Mouse (Mus musculus): ENCODE data around the gene Hapln1. TPM values are rescaled to one million over a fixed set of nuclear protein-coding genes. Genes with fewer than 3 reads are reported as not detected.

Hapln1 gene
- total RNA-seq (2021) = 1 to 10 TPM in 1 of 2 experiments, under 1 TPM in 1; 0.67 to 3.6 TPM
- long read RNA-seq, experiment 1, partial matches to known transcripts = 3 of 3 reads
- long read RNA-seq, experiment 1, other reads (novel, unspliced or antisense) = 0 of 3 reads
- long read RNA-seq, experiment 2 = 0 reads

DNA sequence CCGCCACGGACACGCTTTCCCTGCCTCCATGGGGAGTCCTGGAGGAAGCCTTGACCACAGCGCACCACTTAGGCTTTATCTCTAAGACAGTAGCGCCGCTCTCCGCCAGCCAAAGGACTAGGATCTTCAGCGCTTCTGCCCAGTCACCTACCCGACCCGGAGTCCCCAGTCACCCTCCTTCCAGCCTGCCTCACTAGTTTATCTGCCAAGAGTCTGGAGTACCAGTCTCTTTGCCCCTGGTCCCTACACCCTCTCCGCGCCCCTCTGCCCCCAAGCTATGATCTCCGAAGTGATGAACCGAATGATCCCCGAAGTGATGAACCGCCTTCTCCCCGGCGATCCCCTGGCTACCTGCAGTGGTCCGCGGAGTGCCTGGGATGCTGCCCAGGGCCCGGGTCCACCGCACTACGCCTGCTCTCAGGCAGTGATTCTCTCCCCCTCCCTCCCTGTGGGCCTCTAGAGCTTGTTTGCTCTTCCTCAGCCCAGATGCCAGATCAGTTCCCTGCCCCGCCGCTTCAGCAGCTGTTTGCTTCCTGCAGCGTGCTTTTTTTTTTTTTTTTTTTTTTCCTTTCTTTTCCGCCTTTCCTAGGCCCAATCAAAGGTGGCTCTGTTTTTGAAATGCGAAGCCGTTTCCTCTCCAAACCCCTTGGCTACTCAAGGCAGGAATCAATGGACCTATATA lies at the start of gene Hapln1:
Gene Hapln1 (plus strand): TSS at position 592 of the 682 bp plus-strand sequence.
- DNase-seq (ENCODE audit: low spot score in 2 of 2) = peak in 1 of 2 experiments; percentile 31

DNA sequence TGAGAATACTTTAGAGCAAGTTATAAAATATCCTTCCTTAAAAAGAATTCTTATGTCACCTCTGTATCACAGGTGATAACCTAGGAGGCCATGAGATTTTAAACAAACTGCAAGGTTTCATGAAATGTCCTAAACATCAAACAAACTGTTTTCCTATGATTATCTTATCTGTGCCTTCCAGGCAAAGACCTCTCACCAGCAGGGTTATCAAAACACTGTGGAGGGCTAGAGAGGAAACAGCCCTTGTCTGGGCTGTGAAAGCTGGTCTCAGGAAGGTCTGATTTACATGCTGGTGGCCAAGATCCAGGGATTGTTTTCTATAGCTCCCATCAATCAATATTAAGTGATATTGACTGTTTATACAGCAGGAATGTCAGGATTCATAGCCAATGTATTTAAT lies 46.4 kb upstream of the Hapln1 start:
- DNase-seq (ENCODE audit: low spot score in 2 of 2) = no peak

DNA sequence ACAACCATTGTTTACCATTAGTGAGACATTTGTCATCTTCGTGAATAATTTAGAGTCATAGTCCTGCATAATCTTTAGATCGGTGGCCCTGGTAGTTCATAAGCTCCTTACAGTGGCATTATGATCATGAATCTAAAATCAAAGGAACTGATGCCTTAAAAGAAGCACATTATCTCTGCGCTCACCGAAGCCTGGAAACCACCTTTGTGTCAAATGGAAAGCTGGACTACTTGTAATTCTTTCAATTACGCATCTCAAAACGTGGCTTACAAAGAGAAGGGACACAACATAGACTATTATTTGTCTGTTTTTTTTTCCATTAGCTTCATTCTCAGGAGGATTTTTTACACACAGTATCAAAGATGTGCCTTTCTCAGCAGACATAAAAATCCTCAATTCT lies 45.9 kb upstream of the Hapln1 start:
- no peak for DNase-seq (ENCODE audit: low spot score in 2 of 2)

DNA sequence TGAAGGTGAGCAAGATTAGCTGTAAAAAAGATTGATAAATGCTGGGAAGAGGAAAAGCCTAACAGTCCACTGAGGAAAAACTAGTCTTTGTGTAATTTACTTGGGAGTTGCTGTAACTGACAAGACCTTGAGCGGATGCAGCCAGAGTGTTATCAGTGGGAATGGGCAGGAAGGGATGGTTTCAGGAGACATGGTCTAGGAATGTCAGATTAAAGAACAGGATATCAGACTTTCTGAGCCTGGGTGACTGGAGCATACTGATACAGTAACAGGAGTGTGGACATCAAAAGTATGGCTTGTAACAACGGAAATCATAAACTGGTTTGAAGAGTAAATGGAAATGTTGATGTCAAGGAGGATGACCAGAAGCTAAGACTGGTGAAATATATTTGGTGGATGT lies 43.0 kb upstream of the Hapln1 start:
- DNase-seq (ENCODE audit: low spot score in 2 of 2) = no peak

DNA sequence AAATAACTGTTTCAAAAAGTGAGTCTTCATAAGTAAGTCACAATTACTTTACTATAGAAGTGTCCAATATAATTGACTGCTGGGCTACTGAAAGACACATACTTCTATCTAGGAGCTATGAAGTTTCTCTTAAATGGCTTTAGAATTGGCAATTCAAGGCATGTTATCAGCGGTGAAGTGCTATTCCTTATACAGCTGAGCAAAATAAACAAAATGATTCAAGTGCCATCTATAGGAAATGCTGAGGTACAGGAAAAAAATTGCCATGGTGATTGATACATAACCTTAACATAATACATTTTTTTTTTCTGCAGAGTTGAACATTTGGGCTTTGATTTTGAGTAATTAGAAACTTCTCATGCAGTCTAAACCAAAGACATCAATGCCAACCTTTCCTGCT lies 40.2 kb upstream of the Hapln1 start:
- no peak for DNase-seq (ENCODE audit: low spot score in 2 of 2)

DNA sequence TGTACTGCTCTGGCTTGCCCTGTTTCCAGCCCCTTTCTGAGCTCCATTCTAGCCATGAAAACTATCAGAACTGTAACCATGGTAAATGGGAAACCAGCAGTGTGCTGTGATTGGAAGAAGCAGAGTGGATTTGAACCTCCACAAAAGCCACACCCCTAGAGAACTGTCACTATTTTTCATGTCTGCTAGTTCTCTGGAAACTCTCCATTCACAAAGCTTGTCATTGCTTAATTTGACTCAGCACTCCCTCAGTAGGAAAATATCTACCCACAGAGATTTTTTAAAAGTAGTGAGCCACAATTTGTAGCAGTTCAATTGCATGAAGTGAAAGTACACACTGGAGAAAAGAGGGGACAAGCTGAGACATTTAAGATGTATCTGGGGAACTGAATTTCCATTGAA lies 18.1 kb upstream of the Hapln1 start:
- no peak for DNase-seq (ENCODE audit: low spot score in 2 of 2)

DNA sequence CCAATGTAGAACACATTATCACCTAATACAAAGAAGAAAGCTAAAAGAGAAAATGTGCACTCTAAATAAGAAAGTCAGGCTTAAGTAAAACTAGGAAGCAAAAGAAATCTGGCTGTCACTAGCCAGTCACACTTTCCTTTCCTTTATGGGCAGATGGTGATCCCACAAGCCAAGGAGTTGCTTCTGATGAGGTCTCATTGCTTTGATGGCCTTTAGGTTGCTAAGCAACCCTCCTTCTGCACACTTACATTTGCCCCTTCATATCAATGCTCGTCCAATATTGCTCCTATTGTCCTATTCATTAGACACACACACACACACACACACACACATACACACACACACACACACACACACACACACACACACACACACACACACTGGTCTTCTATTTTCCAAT lies 10.9 kb upstream of the Hapln1 start:
- DNase-seq (ENCODE audit: low spot score in 2 of 2) = no peak

DNA sequence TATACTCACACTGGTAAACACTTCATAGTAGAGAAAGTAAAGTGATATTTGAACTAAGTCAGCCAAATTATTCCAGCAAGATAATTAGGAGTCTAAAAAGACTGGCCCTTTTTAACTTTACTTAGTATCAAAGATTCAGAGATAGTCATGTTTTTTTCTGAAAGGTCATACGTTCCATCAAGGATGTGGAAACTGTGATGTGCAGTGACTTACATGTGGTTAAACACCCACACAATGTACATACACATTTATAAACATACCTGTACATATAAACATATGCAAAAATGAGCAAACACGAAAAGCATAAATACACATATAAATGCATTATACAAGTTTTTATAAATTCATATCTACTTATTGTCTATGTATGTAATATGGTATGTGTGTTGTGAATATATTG lies 9.2 kb upstream of the Hapln1 start:
- no peak for DNase-seq (ENCODE audit: low spot score in 2 of 2)

DNA sequence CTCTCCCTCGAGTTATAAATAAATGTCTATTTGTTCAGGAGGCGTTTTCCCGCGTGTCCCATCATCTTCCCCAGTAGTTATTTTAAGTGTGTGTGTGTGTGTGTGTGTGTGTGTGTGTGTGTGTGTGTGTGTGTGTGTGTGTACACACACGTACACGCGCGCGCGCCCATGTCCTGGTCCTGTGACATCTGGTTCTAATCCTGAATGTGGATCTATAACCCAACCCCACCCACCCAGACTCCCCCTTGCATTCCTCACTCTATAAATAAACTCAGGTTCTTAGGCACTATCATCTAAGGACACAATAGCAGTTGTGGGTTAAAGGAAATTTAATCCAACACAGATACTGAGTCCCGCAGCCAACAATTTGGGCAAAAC lies 280 bp downstream of the Hapln1 start:
- DNase-seq (ENCODE audit: low spot score in 2 of 2) = no peak

DNA sequence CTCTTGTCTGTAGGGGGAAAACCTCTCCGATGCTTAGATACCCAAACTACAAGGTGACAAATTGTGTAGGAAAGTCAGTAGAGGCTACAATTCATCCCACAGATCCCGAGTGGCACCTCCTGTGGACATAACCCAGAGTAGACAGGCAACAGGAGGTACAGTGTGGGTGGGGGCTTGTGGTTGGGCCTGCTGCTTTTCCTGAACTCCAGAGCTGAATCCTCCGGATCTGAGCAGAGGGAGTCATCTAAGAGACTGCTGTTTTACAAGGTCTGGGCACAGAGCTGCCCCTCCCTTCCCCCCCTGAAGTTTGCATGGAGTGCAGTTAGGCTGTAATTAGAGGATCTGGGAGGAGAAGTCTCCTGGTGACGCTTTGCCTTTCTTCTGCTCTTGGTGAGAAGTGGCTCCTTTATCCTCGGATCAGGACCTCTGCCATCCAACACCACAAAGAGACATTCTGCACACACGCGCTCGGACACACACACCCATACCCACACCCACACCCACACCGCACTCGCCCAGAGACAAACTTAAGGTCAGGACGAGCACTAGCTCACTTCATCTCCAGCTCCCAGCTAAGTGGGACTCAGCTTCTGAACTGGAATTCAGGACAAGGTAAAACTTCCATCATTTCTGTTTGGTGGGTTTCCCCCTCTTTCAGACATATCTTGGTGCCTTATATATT lies 846 bp downstream of the Hapln1 start:
- DNase-seq (ENCODE audit: low spot score in 2 of 2) = no peak

DNA sequence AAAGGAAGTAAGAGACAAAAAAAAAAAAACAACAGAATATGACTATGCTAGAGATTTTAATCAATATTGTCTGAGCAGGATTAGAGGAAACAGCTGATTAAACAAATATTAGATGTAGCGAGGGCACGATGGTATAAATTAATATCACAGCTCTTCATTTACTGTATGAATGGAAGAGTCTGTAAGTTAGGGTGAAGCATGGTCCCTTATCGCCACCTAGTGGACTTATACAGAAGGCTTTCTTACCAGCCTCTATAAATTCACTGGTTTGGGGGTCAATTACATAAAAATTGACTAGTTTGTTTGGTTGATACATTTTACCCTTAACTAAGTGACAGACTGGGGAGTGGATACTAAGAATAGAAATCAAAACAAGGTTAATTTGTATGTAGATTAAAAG lies 3.4 kb downstream of the Hapln1 start:
- DNase-seq (ENCODE audit: low spot score in 2 of 2) = no peak

DNA sequence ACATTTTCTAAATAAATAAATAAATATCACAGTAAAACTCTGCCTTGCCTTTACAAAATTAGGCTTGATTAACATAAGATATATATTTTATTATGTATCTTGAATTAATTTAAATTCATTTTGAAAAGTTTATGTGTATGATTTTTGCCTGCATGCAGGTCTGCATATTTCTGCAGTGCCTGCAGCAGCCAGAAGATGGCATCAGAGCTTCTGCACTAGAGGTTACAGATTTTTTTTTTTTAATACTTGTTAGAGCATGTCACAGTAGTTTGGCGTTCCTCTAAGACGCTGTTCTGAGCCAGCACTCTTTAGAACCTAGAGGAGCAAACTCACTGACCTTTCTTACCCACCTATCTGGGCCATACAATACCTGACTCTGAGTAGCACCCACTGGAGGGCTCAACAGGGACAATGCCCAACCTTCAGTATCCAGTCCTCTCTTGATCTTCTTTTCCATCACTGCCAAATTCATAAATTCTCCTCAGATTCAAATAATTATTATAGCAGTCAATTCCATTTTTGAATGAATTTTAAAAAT lies 8.7 kb downstream of the Hapln1 start:
- peak in 1 of 2 experiments; percentile 58 for DNase-seq (ENCODE audit: low spot score in 2 of 2)

DNA sequence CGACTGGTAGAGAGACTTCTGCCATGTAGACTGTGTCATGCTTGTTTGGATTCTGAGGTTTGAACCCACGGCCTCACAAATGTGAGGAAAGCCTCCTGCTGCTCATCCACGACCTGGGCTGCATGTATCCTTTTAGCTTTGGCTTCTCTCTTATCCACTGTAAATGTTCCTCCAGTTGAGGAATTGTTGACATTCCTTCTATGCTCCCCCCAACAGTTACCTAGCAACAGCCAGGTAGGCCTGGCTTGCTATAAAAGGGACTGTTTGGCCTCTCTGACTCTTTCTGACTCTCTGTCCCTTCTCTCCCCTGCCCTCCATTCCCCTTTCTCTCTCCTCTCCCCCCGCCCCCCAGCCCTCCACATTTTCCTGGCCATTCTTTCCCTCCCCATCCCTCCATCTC lies 9.9 kb downstream of the Hapln1 start:
- no peak for DNase-seq (ENCODE audit: low spot score in 2 of 2)

DNA sequence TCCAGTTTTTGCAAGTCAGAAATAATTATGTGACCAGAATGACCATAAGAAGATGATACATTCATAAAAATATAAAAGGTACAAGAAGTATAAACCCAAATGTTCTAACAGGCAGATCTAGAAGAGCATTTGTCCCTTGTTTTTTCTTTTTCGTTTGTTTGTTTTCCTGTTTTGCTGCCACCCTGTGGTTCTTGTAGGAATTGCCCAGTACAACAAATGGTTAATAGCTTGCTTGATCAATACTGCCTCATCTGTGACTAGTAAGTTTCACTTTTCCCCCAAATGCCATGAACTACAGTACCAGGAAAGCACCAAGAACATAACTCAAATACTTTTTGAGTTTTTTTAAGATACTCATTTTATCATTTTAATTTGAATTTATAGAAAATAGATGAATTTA lies 11.9 kb downstream of the Hapln1 start:
- no peak for DNase-seq (ENCODE audit: low spot score in 2 of 2)

DNA sequence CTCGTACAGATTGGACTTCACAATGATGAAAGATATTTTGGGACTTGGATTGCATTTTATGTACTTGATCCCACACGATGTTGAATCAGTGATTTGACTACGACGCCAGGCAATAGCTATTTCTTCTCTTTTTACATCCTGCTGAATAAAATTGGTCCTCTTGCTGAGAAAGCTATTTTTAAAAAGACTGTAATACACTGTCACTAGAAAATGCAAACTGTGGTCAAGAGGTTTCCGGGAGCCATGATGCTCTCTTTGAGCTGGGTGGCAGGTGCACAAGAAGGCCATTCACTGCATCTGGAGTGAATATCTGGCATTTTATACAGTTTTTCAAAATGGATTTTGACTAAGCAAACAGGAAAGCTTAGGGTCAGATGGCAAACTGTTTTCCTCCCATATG lies 24.9 kb downstream of the Hapln1 start:
- DNase-seq (ENCODE audit: low spot score in 2 of 2) = no peak

DNA sequence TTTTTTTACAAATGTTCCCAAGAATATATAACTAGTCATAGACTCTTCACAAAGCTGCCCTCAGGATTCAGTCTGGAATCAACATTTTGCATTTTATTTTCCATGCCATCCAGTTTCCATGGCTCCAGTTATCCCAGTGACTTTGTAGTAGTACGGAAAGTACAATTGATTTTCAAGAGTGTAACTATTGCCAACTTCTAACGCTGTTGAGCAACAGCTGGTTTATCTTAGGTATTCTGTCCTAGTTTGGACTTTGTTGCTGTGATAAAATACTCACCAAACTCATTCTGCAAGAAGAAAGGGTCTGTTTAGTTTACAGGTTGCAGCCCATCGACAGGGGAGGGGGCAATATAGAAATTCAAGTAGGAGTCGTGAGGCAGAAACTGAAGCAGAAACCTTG lies 26.7 kb downstream of the Hapln1 start:
- DNase-seq (ENCODE audit: low spot score in 2 of 2) = no peak

DNA sequence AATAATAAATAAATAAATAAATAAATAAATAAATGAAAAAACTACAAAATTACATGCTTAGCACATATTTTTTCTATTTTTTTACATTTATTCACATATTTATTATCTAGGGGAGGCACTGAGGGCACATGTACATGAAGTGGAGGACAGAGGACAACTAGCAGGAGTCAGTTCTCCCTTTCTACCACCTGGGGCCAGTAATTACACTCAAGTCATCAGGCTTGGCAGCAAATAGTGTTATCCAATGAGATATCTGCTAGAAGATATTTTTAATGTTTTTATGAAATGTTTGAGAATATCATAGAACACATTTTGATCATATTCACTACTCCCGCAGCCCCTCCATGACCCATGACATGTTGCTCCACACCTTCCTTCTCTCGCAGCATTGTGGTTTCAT lies 39.5 kb downstream of the Hapln1 start:
- no peak for DNase-seq (ENCODE audit: low spot score in 2 of 2)

DNA sequence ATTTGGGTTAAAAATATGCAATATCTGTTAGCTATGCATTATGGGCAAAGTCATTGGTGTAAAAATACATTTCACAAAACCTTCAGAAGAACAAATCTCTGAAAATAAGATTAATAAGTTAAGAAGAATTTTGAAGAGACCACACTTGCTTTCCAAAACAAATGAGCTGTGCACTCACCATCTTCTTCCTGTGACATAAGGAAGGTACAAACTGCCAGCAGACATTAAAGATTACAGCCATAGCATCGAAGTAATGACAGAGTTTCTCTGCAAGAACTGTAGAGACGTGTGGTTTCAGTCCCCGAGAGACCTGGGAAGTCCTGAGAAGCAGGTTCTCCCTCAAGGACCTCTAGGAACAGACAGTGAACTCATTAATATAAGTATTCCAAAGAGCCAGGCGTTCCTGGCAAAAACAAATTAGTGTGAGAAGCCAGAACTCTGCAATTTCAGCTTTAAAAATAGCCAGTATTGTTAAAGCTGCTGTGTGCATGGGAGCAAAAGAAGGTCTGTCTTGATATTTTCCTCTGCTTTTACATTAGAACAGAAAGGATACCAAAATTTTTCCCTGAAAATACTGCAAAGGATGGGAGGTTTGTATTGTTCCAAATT lies 43.6 kb downstream of the Hapln1 start:
- DNase-seq (ENCODE audit: low spot score in 2 of 2) = no peak

DNA sequence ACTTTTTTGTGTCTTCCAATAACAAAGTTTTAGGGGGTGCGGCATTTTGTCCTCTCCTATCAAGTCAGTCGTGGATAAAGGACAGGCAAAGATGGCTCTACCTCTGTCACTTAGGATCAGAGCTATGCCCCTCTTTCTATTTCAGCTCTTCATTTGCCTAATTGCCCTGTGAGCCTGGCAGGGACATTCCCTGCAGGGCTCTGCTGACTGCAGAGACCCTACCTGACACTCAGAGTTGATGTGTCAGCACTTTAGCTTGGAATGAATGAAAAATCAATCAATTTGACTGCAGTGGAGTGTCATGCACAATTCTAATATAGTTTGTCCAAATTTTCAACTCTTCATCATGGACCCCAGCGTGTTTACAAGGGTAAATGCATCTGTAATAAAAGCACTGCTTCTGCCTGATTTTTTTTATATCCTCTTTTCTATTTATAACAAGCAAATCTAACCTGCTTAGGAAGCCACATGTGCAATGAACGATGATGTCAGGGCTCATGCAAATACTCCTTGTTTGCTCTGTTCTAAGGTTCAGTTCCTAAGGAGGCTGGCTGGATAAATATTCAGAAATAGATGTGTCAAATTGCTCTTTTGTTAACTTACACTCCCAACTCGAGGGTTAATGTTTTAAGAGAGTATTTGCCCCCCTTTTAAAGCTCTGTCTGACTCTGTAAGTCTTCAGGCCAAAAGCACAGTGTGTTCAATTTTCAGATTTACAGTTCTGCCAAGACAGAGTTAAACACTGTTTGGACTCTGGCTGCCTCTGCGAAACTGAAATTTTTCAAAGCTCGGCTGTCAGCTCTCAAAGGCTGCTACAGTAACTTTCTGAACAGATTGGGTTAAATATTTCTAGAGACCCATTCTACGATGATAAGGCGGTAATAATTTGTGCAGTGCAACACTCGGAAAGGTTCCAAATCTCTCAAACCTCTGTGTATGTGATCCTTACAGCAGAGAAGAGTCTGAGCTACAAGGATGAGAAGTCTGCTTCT lies 44.4 kb downstream of the Hapln1 start:
- DNase-seq (ENCODE audit: low spot score in 2 of 2) = no peak

DNA sequence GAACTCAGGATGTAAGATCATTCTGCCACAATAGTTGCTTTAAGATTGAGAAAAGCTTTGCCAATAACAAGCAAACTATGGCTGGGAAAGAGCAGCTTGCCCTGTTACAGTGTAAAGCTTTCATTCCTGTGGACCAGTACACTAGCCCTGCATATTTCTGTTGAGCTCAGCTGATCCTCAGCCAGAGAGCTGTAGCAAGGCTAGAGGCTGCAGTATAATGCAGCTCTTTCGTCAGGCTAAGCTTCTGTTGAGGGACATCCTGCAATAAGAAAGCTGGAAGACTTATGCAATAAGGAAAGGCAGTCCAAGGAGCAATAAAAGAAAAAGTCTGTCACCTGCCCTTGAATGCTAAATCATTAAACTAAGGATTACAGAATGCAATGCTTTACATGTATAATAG lies 45.5 kb downstream of the Hapln1 start:
- DNase-seq (ENCODE audit: low spot score in 2 of 2) = no peak

DNA sequence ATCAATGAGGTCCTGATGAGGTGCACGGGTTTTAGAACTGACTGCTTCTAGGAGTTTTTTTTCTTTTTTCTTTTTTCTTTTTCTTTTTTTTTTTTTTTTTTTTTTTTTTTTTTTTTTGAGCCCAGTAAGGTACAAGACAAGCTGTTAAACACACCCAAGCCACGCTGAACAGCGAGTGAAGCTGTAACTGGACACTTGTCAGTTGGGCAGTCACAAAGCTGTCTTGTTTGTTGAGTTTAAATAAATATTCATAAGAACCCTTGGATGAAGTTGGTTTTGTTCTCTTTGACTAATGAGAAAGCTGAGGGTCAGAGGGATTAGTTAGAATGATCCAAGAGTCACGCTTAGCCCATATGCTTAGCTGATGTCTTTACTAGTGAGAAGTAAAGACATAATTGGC lies 55.5 kb downstream of the Hapln1 start:
- no peak for DNase-seq (ENCODE audit: low spot score in 2 of 2)

Data from gastrocnemius, postnatal 4 days (tissue).